Mouse (Mus musculus) midbrain, embryonic 12.5 days (tissue): ENCODE measurements around the gene Stac2. TPM values are rescaled to one million over a fixed set of nuclear protein-coding genes. Genes with fewer than 3 reads are reported as not detected.

Source experiments
- ATAC-seq: fragments of 200-750 bp; cut with Nextera tagmentation; 2 replicates; pipeline ENCODE4 v1.8.0; 2017; ENCODE audit warnings: low read depth, moderate TSS enrichment, moderate library complexity; ENCODE audit not compliant: low FRiP score
- H3K27ac ChIP-seq: fragments of 300-500 bp; sonication (generic); replicated peaks from 2 replicates; pipeline ENCODE4 v1.5.1; 2016; ENCODE audit warnings: mild to moderate bottlenecking
- H3K27me3 ChIP-seq: fragments of 300-500 bp; sonication (generic); 2 replicates; pipeline ENCODE4 v1.6.1; 2016; ENCODE audit warnings: mild to moderate bottlenecking
- H3K36me3 ChIP-seq: fragments of 300-500 bp; sonication (generic); 2 replicates; pipeline ENCODE4 v1.6.1; 2016
- H3K4me1 ChIP-seq: fragments of 300-500 bp; sonication (generic); 2 replicates; pipeline ENCODE4 v1.6.1; 2016
- H3K4me2 ChIP-seq: fragments of 300-500 bp; sonication (generic); replicated peaks from 2 replicates; pipeline ENCODE4 v1.6.1; 2016; ENCODE audit warnings: mild to moderate bottlenecking, moderate library complexity
- H3K4me3 ChIP-seq: fragments of 300-500 bp; sonication (generic); 2 replicates; pipeline ENCODE4 v1.5.1; 2016; ENCODE audit warnings: mild to moderate bottlenecking
- H3K9ac ChIP-seq: fragments of 300-500 bp; sonication (generic); replicated peaks from 2 replicates; pipeline ENCODE4 v1.6.1; 2016; ENCODE audit warnings: mild to moderate bottlenecking, moderate library complexity
- H3K9me3 ChIP-seq: fragments of 300-500 bp; sonication (generic); 2 replicates; pipeline ENCODE4 v1.6.1; 2016; ENCODE audit warnings: mild to moderate bottlenecking
- WGBS: fragments of 180-500 bp; shearing (Covaris S2); methylation state at CpG from one replicate; pipeline ENCODE4 v1.1.7; 2016; 5-methylcytosine and 5-hydroxymethylcytosine counted together
- polyA plus RNA-seq: library from polyadenylated mRNA; unstranded; fragments of >200 nt; fragmentation: Nextera tagmentation; extraction: Ambion mirVana; gene quantifications from 2 replicates; pipeline ENCODE4 v1.2.1, GENCODE M21; 2016

The Stac2 gene
- polyA plus RNA-seq, 1 experiment from 2014 or later, result 0.73 TPM

- Histone ChIP-seq H3K4me3 (no peak overlapping the region), H3K9me3 (no peaks in the 10 kb centered on the region), H3K27ac (no peak overlapping the region), H3K27me3 (peaks cover 72% of the 10 kb centered on the region), H3K36me3 (no peaks in the 10 kb centered on the region), H3K9ac (no peak overlapping the region), H3K4me1 (peaks cover 16% of the 10 kb centered on the region), H3K4me2 (no peak overlapping the region)
- WGBS, result 72% methylated on average over 14 of the region's 14 CpGs
- no peak for ATAC-seq
Observed at GRCm38 (mm10) chr11:98049672-98050519, 3.4 kb downstream of the Stac2 start.

GRCm38 (mm10) chr11:98047745-98048144 lies 5.5 kb downstream of the Stac2 start:
- whole genome bisulfite sequencing, result 79% methylated on average over 4 of the region's 4 CpGs
- no peak for ATAC-seq
- no peaks in the 10 kb centered on the region for H3K9me3 ChIP-seq
- H3K9ac ChIP-seq, result no peak overlapping the region
- no peaks in the 10 kb centered on the region for H3K36me3 ChIP-seq
- no peak overlapping the region for H3K4me3 ChIP-seq
- peaks cover 66% of the 10 kb centered on the region for H3K27me3 ChIP-seq
- H3K27ac ChIP-seq, result no peak overlapping the region
- no peak overlapping the region for H3K4me2 ChIP-seq
- H3K4me1 ChIP-seq, result peaks cover 8% of the 10 kb centered on the region

GRCm38 (mm10) chr11:98046466-98046865 lies 6.8 kb downstream of the Stac2 start:
- ATAC-seq, result no peak
- 59% methylated on average over 1 of the region's 1 CpGs for WGBS
- H3K27me3 ChIP-seq, result peaks cover 53% of the 10 kb centered on the region
- H3K36me3 ChIP-seq, result no peaks in the 10 kb centered on the region
- H3K27ac ChIP-seq, result no peak overlapping the region
- no peak overlapping the region for H3K4me2 ChIP-seq
- no peaks in the 10 kb centered on the region for H3K9me3 ChIP-seq
- H3K9ac ChIP-seq, result no peak overlapping the region
- no peaks in the 10 kb centered on the region; the same call in 1 of the 2 replicates for H3K4me1 ChIP-seq
- H3K4me3 ChIP-seq, result no peak overlapping the region

GRCm38 (mm10) chr11:98045596-98045995 lies 7.7 kb downstream of the Stac2 start:
- H3K4me3 ChIP-seq, result no peak overlapping the region
- H3K9me3 ChIP-seq, result no peaks in the 10 kb centered on the region
- peaks cover 45% of the 10 kb centered on the region for H3K27me3 ChIP-seq
- no peak overlapping the region for H3K9ac ChIP-seq
- H3K36me3 ChIP-seq, result no peaks in the 10 kb centered on the region
- H3K27ac ChIP-seq, result no peak overlapping the region
- no peak overlapping the region for H3K4me2 ChIP-seq
- no peak for ATAC-seq
- no peaks in the 10 kb centered on the region; the same call in 1 of the 2 replicates for H3K4me1 ChIP-seq
- WGBS, result 63% methylated on average over 4 of the region's 4 CpGs

- Histone ChIP-seq H3K27ac (no peak overlapping the region), H3K4me2 (no peak overlapping the region), H3K9ac (no peak overlapping the region), H3K36me3 (no peaks in the 10 kb centered on the region), H3K4me3 (no peak overlapping the region), H3K9me3 (no peaks in the 10 kb centered on the region), H3K27me3 (peaks cover 29% of the 10 kb centered on the region), H3K4me1 (no peaks in the 10 kb centered on the region)
- no peak for ATAC-seq
- WGBS, result 68% methylated on average over 5 of the region's 5 CpGs
Observed at GRCm38 (mm10) chr11:98044074-98044473, 9.2 kb downstream of the Stac2 start.

- Histone ChIP-seq H3K9me3 (no peaks in the 10 kb centered on the region), H3K9ac (no peak overlapping the region), H3K4me2 (no peak overlapping the region), H3K4me1 (no peaks in the 10 kb centered on the region), H3K36me3 (no peaks in the 10 kb centered on the region), H3K4me3 (no peak overlapping the region), H3K27me3 (peaks cover 18% of the 10 kb centered on the region), H3K27ac (no peak overlapping the region)
- ATAC-seq, result no peak
- 89% methylated on average over 6 of the region's 6 CpGs for WGBS
Observed at GRCm38 (mm10) chr11:98042741-98043140, 10.5 kb downstream of the Stac2 start.

GRCm38 (mm10) chr11:98040975-98041374 lies 12.3 kb downstream of the Stac2 start:
- Histone ChIP-seq H3K36me3 (no peaks in the 10 kb centered on the region), H3K4me1 (peaks cover 7% of the 10 kb centered on the region), H3K9me3 (no peaks in the 10 kb centered on the region), H3K4me2 (no peak overlapping the region), H3K27me3 (peaks cover 31% of the 10 kb centered on the region), H3K27ac (no peak overlapping the region), H3K4me3 (no peak overlapping the region), H3K9ac (no peak overlapping the region)
- no peak for ATAC-seq
- 72% methylated on average over 8 of the region's 8 CpGs for WGBS

- Histone ChIP-seq H3K4me3 (no peak overlapping the region), H3K9ac (no peak overlapping the region), H3K36me3 (no peaks in the 10 kb centered on the region), H3K9me3 (no peaks in the 10 kb centered on the region), H3K4me1 (peaks cover 23% of the 10 kb centered on the region), H3K4me2 (no peak overlapping the region), H3K27ac (no peak overlapping the region), H3K27me3 (peaks cover 27% of the 10 kb centered on the region)
- 64% methylated on average over 14 of the region's 14 CpGs for WGBS
- ATAC-seq, result no peak
Observed at GRCm38 (mm10) chr11:98037871-98038270, 15.4 kb downstream of the Stac2 start.

GRCm38 (mm10) chr11:98035977-98036377 lies 17.3 kb downstream of the Stac2 start:
- no peaks in the 10 kb centered on the region for H3K9me3 ChIP-seq
- H3K27ac ChIP-seq, result no peak overlapping the region
- peak overlapping the region; percentile 49 for H3K9ac ChIP-seq
- peak; percentile 62; the same call in 1 of the 2 replicates for ATAC-seq
- peaks cover 27% of the 10 kb centered on the region for H3K27me3 ChIP-seq
- peaks cover 3% of the 10 kb centered on the region for H3K36me3 ChIP-seq
- H3K4me2 ChIP-seq, result peak overlapping the region; percentile 75
- under 1% methylated on average over 27 of the region's 27 CpGs for WGBS
- peak overlapping the region; percentile 40 for H3K4me3 ChIP-seq
- peaks cover 23% of the 10 kb centered on the region for H3K4me1 ChIP-seq

GRCm38 (mm10) chr11:98034840-98035239 lies 18.4 kb downstream of the Stac2 start:
- Histone ChIP-seq H3K9ac (no peak overlapping the region), H3K4me1 (peaks cover 23% of the 10 kb centered on the region), H3K4me3 (no peak overlapping the region), H3K27ac (peak overlapping the region; percentile 58; the same call in 1 of the 2 replicates), H3K27me3 (peaks cover 27% of the 10 kb centered on the region), H3K9me3 (no peaks in the 10 kb centered on the region), H3K36me3 (peaks cover 14% of the 10 kb centered on the region), H3K4me2 (no peak overlapping the region; the same call in 1 of the 2 replicates)
- ATAC-seq, result peak; percentile 28; the same call in 1 of the 2 replicates
- WGBS, result 19% methylated on average over 4 of the region's 4 CpGs

- H3K27me3 ChIP-seq, result peaks cover 27% of the 10 kb centered on the region
- peaks cover 21% of the 10 kb centered on the region for H3K36me3 ChIP-seq
- no peak for ATAC-seq
- H3K4me3 ChIP-seq, result no peak overlapping the region
- H3K4me1 ChIP-seq, result peaks cover 23% of the 10 kb centered on the region
- H3K9ac ChIP-seq, result no peak overlapping the region
- no peak overlapping the region for H3K27ac ChIP-seq
- WGBS, result 88% methylated on average over 5 of the region's 5 CpGs
- no peak overlapping the region for H3K4me2 ChIP-seq
- no peaks in the 10 kb centered on the region for H3K9me3 ChIP-seq
Observed at GRCm38 (mm10) chr11:98034061-98034460, 19.2 kb downstream of the Stac2 start.

GRCm38 (mm10) chr11:98031443-98031770 lies 21.9 kb downstream of the Stac2 start:
- Histone ChIP-seq H3K4me1 (peaks cover 33% of the 10 kb centered on the region), H3K4me3 (no peak overlapping the region), H3K9ac (no peak overlapping the region), H3K36me3 (peaks cover 31% of the 10 kb centered on the region), H3K4me2 (no peak overlapping the region), H3K27me3 (peaks cover 12% of the 10 kb centered on the region), H3K9me3 (no peaks in the 10 kb centered on the region), H3K27ac (no peak overlapping the region)
- WGBS, result 6% methylated on average over 5 of the region's 5 CpGs
- ATAC-seq, result no peak
